13 mouse cellular contexts compared by ENCODE assay signal in genomic region chr11:93969799-93970198, GRCm38 (mm10).
"Had no signal": no experiment of that assay in that cellular context is flagged by ENCODE, and none has a peak within 500 bp of the region (broad histone marks: within the 10 kb centered on the region; RNA-seq: fewer than 3 reads in every experiment).

No protein-coding gene starts in this region.

- DNase-seq: liver, postnatal 0 days; lung, adult 2 months; lung, postnatal 14 days; lung, postnatal 36 days; right cerebral cortex, postnatal 14 days; thymus, adult 18-20 months; thymus, postnatal 14 days; thymus, postnatal 36 days had no signal

- H3K9me3 ChIP-seq: lung, embryonic 15.5 days; megakaryocyte, embryonic 14.5 days; midbrain, embryonic 12.5 days; midbrain, embryonic 15.5 days; neural tube, embryonic 12.5 days had no signal

- H3K4me3 ChIP-seq: lung, embryonic 15.5 days; megakaryocyte, embryonic 14.5 days; midbrain, embryonic 12.5 days; midbrain, embryonic 15.5 days; neural tube, embryonic 12.5 days had no signal

- H3K4me2 ChIP-seq: lung, embryonic 15.5 days; midbrain, embryonic 12.5 days; midbrain, embryonic 15.5 days; neural tube, embryonic 12.5 days had no signal

- H3K27me3 ChIP-seq: lung, embryonic 15.5 days; megakaryocyte, embryonic 14.5 days; midbrain, embryonic 12.5 days; midbrain, embryonic 15.5 days; neural tube, embryonic 12.5 days had no signal

- H3K27ac ChIP-seq: lung, embryonic 15.5 days; midbrain, embryonic 12.5 days; midbrain, embryonic 15.5 days; neural tube, embryonic 12.5 days had no signal

- H3K9ac ChIP-seq: liver, postnatal 0 days; lung, embryonic 15.5 days; midbrain, embryonic 12.5 days; midbrain, embryonic 15.5 days; neural tube, embryonic 12.5 days had no signal
